Mouse (Mus musculus) left cerebral cortex, postnatal 10 days (tissue): ENCODE measurements at regions not wholly inside any gene's neighbourhood (a gene's known extent, or its start where the extent isn't known, plus 50 kb on each side); places are given as distances from the start of the nearest gene placed in this dataset.

Experiments used
- DNase-seq, 2 experiments: peaks; one replicate each; pipeline ENCODE4 v3.0.0; 2021 to 2022; ENCODE audit warnings: low spot score in 2 of 2, mixed read lengths in 1 of 2; ENCODE audit errors: extremely low spot score in 1 of 2
- intact Hi-C: fragments of 180-260 bp; cut with DNase I; formaldehyde crosslinking; loops from one replicate; pipeline ENCODE4 v1.15.1; 2025

GRCm38 (mm10) chr2:159438961-159439360 is 644.4 kb downstream of the Dhx35 start:
- no peak for DNase-seq
- intact Hi-C loops: no loop called here

GRCm38 (mm10) chr2:159443581-159443980 is 649.0 kb downstream of the Dhx35 start:
- intact Hi-C loops: no loop called here
- DNase-seq: peak; percentile 16 to 38

GRCm38 (mm10) chr2:159446434-159446833 is 651.8 kb downstream of the Dhx35 start:
- DNase-seq: no peak
- intact Hi-C loops: no loop called here

- intact Hi-C loops: no loop called here
Observed at GRCm38 (mm10) chr2:159446886-159447285, 652.3 kb downstream of the Dhx35 start.

GRCm38 (mm10) chr2:159448976-159449375 is 654.4 kb downstream of the Dhx35 start:
- intact Hi-C loops: no loop called here
- DNase-seq: no peak

More at GRCm38 (mm10) chr2:159446886-159447285, 652.3 kb downstream of the Dhx35 start:
- DNase-seq: no peak

- no peak for DNase-seq
- intact Hi-C loops: no loop called here
Observed at GRCm38 (mm10) chr2:159451439-159451838, 656.8 kb downstream of the Dhx35 start.

- intact Hi-C loops: no loop called here
Observed at GRCm38 (mm10) chr2:159481399-159482080, 686.9 kb downstream of the Dhx35 start.

GRCm38 (mm10) chr2:159491090-159491489 is 696.5 kb downstream of the Dhx35 start:
- peak in 1 of 2 experiments; percentile 57 for DNase-seq
- intact Hi-C loops: no loop called here

More at GRCm38 (mm10) chr2:159481399-159482080, 686.9 kb downstream of the Dhx35 start:
- no peak for DNase-seq

GRCm38 (mm10) chr2:159498691-159499090 is 704.1 kb downstream of the Dhx35 start:
- intact Hi-C loops: no loop called here
- no peak for DNase-seq

GRCm38 (mm10) chr2:159501039-159501438 is 706.4 kb downstream of the Dhx35 start:
- intact Hi-C loops: no loop called here
- no peak for DNase-seq

- no peak for DNase-seq
- intact Hi-C loops: no loop called here
Observed at GRCm38 (mm10) chr2:159519066-159519465, 724.5 kb downstream of the Dhx35 start.

GRCm38 (mm10) chr2:159523739-159524138 is 729.1 kb downstream of the Dhx35 start:
- intact Hi-C loops: no loop called here
- no peak for DNase-seq

GRCm38 (mm10) chr2:159534951-159535350 is 740.3 kb downstream of the Dhx35 start:
- DNase-seq: peak in 1 of 2 experiments; percentile 25
- intact Hi-C loops: no loop called here

- DNase-seq: no peak
- intact Hi-C loops: no loop called here
Observed at GRCm38 (mm10) chr2:159539261-159539660, 744.7 kb downstream of the Dhx35 start.

GRCm38 (mm10) chr2:159557567-159557966 is 763.0 kb downstream of the Dhx35 start:
- DNase-seq: no peak
- intact Hi-C loops: no loop called here

GRCm38 (mm10) chr2:159565255-159565654 is 768.7 kb downstream of the Gm826 start:
- no peak for DNase-seq
- intact Hi-C loops: no loop called here

GRCm38 (mm10) chr2:159565921-159566320 is 768.0 kb downstream of the Gm826 start:
- no peak for DNase-seq
- intact Hi-C loops: no loop called here

- peak; percentile 7 to 62 for DNase-seq
- intact Hi-C loops: no loop called here
Observed at GRCm38 (mm10) chr2:159566461-159566860, 767.5 kb downstream of the Gm826 start.

- intact Hi-C loops: no loop called here
- no peak for DNase-seq
Observed at GRCm38 (mm10) chr2:159568391-159568790, 765.6 kb downstream of the Gm826 start.

GRCm38 (mm10) chr2:159571862-159572261 is 762.1 kb downstream of the Gm826 start:
- intact Hi-C loops: no loop called here

GRCm38 (mm10) chr2:159575271-159575670 is 758.7 kb downstream of the Gm826 start:
- intact Hi-C loops: no loop called here
- no peak for DNase-seq

More at GRCm38 (mm10) chr2:159571862-159572261, 762.1 kb downstream of the Gm826 start:
- DNase-seq: no peak
